Mouse (Mus musculus) neural tube, embryonic 12.5 days (tissue): ENCODE data around the gene Lbr. TPM values are rescaled to one million over a fixed set of nuclear protein-coding genes. Genes with fewer than 3 reads are reported as not detected.

Source experiments
- ATAC-seq: fragments of 200-750 bp; cut with Nextera tagmentation; 2 replicates; pipeline ENCODE4 v1.8.0; 2017; ENCODE audit warnings: low read depth, mild to moderate bottlenecking, moderate TSS enrichment, moderate library complexity; ENCODE audit not compliant: low FRiP score
- H3K27ac ChIP-seq: fragments of 300-500 bp; sonication (generic); 2 replicates; pipeline ENCODE4 v1.5.1; 2016
- H3K27me3 ChIP-seq: fragments of 300-500 bp; sonication (generic); replicated peaks from 2 replicates; pipeline ENCODE4 v1.6.1; 2016; ENCODE audit warnings: mild to moderate bottlenecking
- H3K36me3 ChIP-seq: fragments of 300-500 bp; sonication (generic); 2 replicates; pipeline ENCODE4 v1.6.1; 2016; ENCODE audit warnings: mild to moderate bottlenecking
- H3K4me1 ChIP-seq: fragments of 300-500 bp; sonication (generic); 2 replicates; pipeline ENCODE4 v1.6.1; 2016
- H3K4me2 ChIP-seq: fragments of 300-500 bp; sonication (generic); replicated peaks from 2 replicates; pipeline ENCODE4 v1.6.1; 2016; ENCODE audit warnings: mild to moderate bottlenecking
- H3K4me3 ChIP-seq: fragments of 300-500 bp; sonication (generic); 2 replicates; pipeline ENCODE4 v1.5.1; 2016
- H3K9ac ChIP-seq: fragments of 300-500 bp; sonication (generic); 2 replicates; pipeline ENCODE4 v1.6.1; 2016; ENCODE audit warnings: mild to moderate bottlenecking
- H3K9me3 ChIP-seq: fragments of 300-500 bp; sonication (generic); 2 replicates; pipeline ENCODE4 v1.6.1; 2016; ENCODE audit warnings: mild to moderate bottlenecking
- WGBS: fragments of 180-500 bp; shearing (Covaris S2); methylation state at CpG from one replicate; pipeline ENCODE4 v1.1.7; 2016; 5-methylcytosine and 5-hydroxymethylcytosine counted together
- polyA plus RNA-seq: library from polyadenylated mRNA; unstranded; fragments of >200 nt; fragmentation: Nextera tagmentation; extraction: Ambion mirVana; gene quantifications from 2 replicates; pipeline ENCODE4 v1.2.1, GENCODE M21; 2016

The Lbr gene
- polyA plus RNA-seq, 1 experiment from 2014 or later: 90.3 TPM

DNA sequence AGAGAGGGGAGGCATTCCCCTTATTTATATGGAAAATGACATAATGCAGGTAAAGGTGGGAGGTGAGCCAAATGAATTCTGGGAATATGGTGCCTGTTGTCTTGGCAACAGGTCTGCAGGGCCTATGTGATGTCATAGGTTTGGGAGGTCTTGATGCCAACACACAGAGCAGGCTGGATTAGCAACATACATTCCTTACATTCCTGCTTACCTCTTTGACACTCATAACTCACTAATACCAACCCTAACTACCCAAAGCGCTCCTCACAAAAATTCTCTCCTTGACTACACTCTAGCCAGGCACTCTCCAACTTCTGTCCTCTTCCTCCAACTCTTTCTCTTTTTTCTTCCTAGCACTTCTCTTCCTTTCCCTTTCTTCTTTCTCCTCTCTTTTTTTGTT, 5.4 kb upstream of the Lbr start:
- ATAC-seq: no peak
- Histone ChIP-seq H3K36me3 (no peaks in the 10 kb centered on the region), H3K9ac (no peak overlapping the region), H3K27me3 (no peaks in the 10 kb centered on the region), H3K4me3 (no peak overlapping the region), H3K4me1 (peaks cover 9% of the 10 kb centered on the region), H3K4me2 (no peak overlapping the region), H3K9me3 (no peaks in the 10 kb centered on the region), H3K27ac (no peak overlapping the region)
- 94% methylated on average over 1 of the region's 1 CpGs for WGBS

DNA sequence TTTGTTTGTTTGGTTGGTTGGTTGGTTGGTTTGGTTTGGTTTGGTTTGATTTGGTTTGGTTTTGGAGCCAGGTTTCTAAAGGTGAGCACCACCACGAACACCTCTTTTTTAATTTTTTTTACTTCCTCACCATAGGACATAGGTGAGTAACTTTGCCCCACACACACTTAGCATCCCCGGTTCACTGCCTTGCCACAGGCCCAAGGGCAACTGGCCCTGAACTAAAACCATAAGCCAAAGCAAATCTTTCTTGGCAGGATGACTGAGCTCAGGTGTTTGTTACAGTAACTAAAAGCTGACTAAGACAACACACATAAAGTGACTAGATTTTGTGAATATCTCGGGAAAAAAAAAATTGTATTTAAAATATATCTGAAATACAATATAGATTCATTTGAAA, 4.5 kb upstream of the Lbr start:
- peaks cover 8% of the 10 kb centered on the region for H3K4me1 ChIP-seq
- no peak overlapping the region for H3K4me3 ChIP-seq
- no peak overlapping the region for H3K9ac ChIP-seq
- H3K27ac ChIP-seq: no peak overlapping the region
- WGBS: 86% methylated on average over 3 of the region's 3 CpGs
- no peaks in the 10 kb centered on the region for H3K36me3 ChIP-seq
- H3K9me3 ChIP-seq: no peaks in the 10 kb centered on the region
- ATAC-seq: no peak
- no peak overlapping the region for H3K4me2 ChIP-seq
- H3K27me3 ChIP-seq: no peaks in the 10 kb centered on the region

DNA sequence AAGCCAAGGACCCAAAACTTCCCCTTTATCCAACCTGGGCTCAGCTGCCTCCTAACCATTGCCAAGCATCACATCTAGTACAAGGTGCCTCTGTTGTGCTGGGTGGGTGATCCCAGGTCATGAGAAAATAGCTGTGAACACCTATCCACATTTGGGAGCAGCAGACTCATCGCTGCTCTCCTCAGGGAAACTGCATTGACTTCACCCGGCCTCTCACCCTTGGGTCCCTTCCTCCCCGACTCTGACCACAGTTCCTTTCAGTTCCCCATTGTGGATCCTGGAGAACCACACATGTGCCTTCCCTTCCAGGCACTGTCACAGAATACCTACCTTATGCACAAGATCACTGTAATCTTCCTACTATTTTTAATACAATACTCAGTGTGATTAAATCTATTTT, 2.9 kb upstream of the Lbr start:
- H3K36me3 ChIP-seq: no peaks in the 10 kb centered on the region
- H3K4me3 ChIP-seq: no peak overlapping the region
- no peak overlapping the region for H3K27ac ChIP-seq
- no peaks in the 10 kb centered on the region for H3K27me3 ChIP-seq
- H3K9ac ChIP-seq: no peak overlapping the region
- ATAC-seq: no peak
- no peaks in the 10 kb centered on the region for H3K9me3 ChIP-seq
- peaks cover 8% of the 10 kb centered on the region for H3K4me1 ChIP-seq
- 89% methylated on average over 3 of the region's 3 CpGs for WGBS
- no peak overlapping the region for H3K4me2 ChIP-seq

DNA sequence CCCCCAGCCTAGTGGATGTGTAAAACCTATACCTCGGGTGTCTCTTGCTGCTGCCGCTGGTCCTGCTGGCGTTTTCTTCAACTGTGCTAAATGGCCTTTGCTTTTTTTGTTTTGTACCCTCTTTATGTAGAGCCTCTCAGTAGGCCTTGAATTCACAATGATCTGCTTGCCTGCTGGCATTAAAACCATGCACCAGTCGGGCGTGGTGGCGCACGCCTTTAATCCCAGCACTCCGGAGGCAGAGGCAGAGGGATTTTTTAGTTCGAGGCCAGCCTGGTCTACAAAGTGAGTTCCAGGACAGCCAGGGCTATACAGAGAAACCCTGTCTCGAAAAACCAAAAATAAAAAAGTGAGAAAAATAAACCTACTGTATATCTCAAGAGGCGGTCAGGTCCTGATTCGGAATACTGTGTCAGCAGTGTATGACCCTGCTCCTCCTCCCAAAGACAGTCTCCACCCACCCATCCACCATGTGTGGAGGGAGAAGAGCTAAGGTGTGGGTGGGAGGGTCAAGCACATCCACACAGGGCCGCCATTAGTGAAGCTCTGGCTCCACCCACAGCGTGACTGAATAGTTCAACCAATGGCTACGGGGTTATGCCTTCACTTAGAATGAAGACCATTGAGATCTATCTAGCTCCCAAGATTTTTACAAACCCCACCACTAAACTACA, 2.2 kb upstream of the Lbr start:
- Histone ChIP-seq H3K4me2 (no peak overlapping the region), H3K4me1 (peaks cover 13% of the 10 kb centered on the region), H3K27ac (no peak overlapping the region), H3K9me3 (no peaks in the 10 kb centered on the region), H3K27me3 (no peaks in the 10 kb centered on the region), H3K36me3 (no peaks in the 10 kb centered on the region), H3K4me3 (no peak overlapping the region), H3K9ac (no peak overlapping the region)
- 72% methylated on average over 15 of the region's 15 CpGs for WGBS
- no peak for ATAC-seq

DNA sequence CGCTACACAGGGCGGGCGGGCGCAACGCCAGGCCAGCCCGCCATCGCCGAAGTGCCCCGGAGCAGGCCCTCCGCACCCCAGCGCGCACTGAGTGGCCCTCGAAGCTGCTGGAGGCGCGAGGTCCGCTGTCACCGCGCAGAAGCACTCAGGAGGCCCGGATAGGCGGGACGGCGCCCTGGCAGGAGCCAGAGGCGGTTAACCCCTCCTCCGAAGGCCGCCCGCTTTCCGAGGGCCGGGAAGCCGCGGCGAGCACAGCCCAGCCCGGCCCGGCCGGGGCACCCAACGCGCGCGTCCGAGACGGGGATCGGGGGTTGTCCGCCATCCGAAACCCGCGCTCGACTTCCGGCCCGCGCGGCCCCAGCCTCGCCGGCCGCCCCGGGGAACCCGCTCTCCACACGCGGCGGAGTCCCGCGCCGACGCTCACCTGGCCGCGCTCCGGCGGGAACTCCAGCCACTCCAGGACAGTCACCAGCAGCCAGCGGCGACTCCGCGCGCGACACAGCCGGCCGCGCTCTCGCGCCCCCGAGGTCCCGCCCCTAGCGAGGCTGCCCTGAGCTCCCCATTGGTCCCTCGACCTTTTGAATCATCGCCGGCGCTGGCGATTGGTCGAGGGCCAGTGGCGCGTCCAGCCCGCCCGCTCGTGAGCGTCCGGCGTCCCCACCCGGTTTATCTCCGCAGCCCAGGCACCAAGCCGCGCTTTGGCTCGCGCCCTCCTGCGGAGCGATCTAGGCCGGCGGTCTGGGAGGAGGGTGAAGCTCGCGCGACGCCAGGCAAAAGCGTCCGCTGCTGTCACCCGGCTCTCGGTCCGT, 778 bp downstream of the Lbr start:
- Histone ChIP-seq H3K36me3 (no peaks in the 10 kb centered on the region), H3K27ac (peak overlapping the region; percentile 83), H3K27me3 (no peaks in the 10 kb centered on the region), H3K4me3 (peak overlapping the region; percentile 69), H3K9me3 (no peaks in the 10 kb centered on the region), H3K4me1 (peaks cover 21% of the 10 kb centered on the region), H3K4me2 (peak overlapping the region; percentile 81), H3K9ac (peak overlapping the region; percentile 84)
- ATAC-seq: peak; percentile 99
- under 1% methylated on average over 113 of the region's 113 CpGs for WGBS

DNA sequence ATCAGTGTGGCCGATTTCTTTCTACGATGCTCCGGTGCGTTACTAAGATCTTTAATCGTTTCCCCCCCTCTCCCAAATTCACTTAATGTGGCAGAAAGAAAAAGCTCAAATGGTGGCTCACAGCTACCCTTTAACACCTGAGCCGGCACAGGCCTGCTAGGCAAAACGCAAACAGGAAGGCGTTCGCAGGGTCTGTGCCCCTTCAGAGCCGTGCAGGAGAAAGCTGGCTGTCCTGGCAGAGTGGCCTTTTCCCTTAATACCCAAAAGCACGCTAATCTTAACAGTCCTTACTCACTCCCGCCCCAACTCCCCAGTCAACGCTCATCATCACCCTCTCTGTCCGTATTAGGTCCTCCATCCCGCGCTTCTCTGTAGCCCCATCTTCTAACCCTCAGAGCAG, 1.4 kb downstream of the Lbr start:
- ATAC-seq: no peak; the same call in 1 of the 2 replicates
- peak overlapping the region; percentile 69 for H3K4me3 ChIP-seq
- no peaks in the 10 kb centered on the region for H3K27me3 ChIP-seq
- peak overlapping the region; percentile 84 for H3K9ac ChIP-seq
- H3K4me1 ChIP-seq: peaks cover 21% of the 10 kb centered on the region
- H3K27ac ChIP-seq: peak overlapping the region; percentile 83
- H3K9me3 ChIP-seq: no peaks in the 10 kb centered on the region
- peak overlapping the region; percentile 81 for H3K4me2 ChIP-seq
- H3K36me3 ChIP-seq: peaks cover 6% of the 10 kb centered on the region; the same call in 1 of the 2 replicates
- under 1% methylated on average over 16 of the region's 16 CpGs for WGBS

DNA sequence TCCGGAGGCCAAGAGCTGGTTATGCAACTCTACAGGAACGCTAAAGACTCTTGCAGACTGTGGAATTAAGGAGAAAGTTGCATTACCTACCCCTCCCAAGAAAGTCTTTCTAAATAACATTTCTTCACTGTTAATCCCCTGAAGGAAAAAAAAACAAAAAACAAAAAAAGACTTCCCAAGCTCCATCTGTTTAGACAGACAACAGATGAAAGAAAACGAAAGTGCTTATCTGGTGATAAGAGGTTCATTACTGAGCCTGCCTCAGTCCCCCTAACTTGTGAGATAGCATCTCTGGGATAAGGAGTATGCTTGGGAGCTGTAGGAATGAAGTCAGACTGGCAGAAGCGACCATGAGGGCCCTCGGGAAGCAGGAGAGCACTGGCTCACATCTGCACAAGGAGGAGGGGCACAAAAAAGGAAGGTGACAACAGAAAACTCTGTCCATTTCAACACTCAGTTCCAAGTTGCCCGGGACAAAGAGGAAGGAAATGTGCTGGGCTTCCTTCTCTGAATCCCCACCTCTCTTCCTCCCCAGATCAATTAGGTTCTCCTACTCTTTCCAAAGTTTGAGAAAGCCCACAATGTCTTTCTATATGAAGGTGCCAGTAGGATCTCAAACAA, 3.0 kb downstream of the Lbr start:
- Histone ChIP-seq H3K9me3 (no peaks in the 10 kb centered on the region), H3K4me3 (0 out of 2 replicates have a peak overlapping the region, but pooled peaks have one; percentile 5), H3K27ac (no peak overlapping the region), H3K9ac (peak overlapping the region; percentile 17; the same call in 1 of the 2 replicates), H3K36me3 (peaks cover 21% of the 10 kb centered on the region), H3K4me2 (peak overlapping the region; percentile 81), H3K4me1 (peaks cover 21% of the 10 kb centered on the region), H3K27me3 (no peaks in the 10 kb centered on the region)
- no peak for ATAC-seq
- WGBS: 28% methylated on average over 6 of the region's 6 CpGs

DNA sequence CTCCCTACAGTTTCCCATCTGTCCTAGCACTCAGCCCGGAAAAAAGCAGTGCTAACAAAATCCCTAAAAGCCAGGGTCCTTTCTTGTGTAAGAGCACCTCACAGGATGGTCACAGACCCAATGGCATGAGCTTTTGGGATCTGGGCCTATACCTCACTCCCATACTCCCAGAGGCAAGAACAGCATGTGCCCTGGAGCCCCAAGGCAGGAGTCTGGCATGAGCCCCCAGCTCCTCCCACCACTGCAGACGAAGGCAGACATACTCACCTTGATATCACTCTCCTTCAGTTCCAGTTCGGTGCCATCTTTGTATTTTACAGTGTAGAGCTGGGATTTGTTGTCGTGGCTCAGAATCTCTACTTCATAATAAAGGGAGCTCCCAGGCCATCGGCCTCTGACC, 4.7 kb downstream of the Lbr start:
- Histone ChIP-seq H3K36me3 (peaks cover 33% of the 10 kb centered on the region), H3K4me1 (peaks cover 18% of the 10 kb centered on the region), H3K27me3 (no peaks in the 10 kb centered on the region), H3K4me2 (no peak overlapping the region), H3K9me3 (no peaks in the 10 kb centered on the region), H3K27ac (no peak overlapping the region), H3K4me3 (no peak overlapping the region), H3K9ac (no peak overlapping the region)
- WGBS: 92% methylated on average over 5 of the region's 5 CpGs
- no peak for ATAC-seq

DNA sequence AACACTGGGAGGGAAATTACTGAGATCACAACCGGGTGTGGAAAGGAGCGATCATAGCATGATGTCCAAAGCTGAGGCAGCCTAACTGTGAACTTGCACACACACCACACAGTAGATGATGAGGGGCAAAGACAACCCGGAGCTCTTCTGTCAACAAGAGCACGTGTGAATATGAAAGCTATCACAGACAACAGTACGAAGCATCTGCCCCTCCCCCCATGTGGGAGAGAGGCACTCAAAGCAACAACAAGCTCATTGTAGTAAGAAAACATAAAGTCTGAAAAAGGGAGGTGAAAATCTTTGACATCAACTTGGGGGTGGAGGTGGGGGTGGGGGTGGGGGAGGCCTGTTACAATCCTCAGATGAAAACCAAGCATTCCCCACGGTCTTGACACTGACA, 9.7 kb downstream of the Lbr start:
- Histone ChIP-seq H3K9ac (no peak overlapping the region), H3K27ac (no peak overlapping the region), H3K4me2 (no peak overlapping the region), H3K4me1 (no peaks in the 10 kb centered on the region), H3K27me3 (no peaks in the 10 kb centered on the region), H3K4me3 (no peak overlapping the region), H3K36me3 (peaks cover 72% of the 10 kb centered on the region), H3K9me3 (no peaks in the 10 kb centered on the region)
- ATAC-seq: no peak
- 82% methylated on average over 6 of the region's 6 CpGs for WGBS

DNA sequence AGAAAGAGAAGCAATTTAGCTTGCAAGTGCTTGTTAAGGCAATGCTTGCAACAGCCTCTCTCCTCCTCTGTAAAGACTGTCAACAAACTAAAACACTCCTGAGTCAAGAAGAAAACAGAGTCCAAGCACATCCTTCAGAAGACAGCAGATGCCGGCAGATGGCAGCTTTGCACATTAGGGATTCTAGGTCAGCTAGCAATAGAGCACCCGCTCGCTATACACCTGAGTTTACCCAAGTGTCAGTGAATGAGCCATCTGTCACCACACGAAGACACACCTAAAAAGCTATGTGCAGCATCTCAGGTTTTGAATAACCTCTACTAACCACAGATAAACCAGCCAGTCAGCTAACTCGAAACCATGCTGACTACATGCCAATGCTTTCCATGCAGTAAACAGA, 10.1 kb downstream of the Lbr start:
- peaks cover 76% of the 10 kb centered on the region for H3K36me3 ChIP-seq
- H3K9me3 ChIP-seq: no peaks in the 10 kb centered on the region
- H3K4me3 ChIP-seq: no peak overlapping the region
- 94% methylated on average over 5 of the region's 5 CpGs for WGBS
- H3K4me2 ChIP-seq: no peak overlapping the region
- H3K4me1 ChIP-seq: no peaks in the 10 kb centered on the region
- no peaks in the 10 kb centered on the region for H3K27me3 ChIP-seq
- no peak for ATAC-seq
- no peak overlapping the region for H3K9ac ChIP-seq
- H3K27ac ChIP-seq: no peak overlapping the region

DNA sequence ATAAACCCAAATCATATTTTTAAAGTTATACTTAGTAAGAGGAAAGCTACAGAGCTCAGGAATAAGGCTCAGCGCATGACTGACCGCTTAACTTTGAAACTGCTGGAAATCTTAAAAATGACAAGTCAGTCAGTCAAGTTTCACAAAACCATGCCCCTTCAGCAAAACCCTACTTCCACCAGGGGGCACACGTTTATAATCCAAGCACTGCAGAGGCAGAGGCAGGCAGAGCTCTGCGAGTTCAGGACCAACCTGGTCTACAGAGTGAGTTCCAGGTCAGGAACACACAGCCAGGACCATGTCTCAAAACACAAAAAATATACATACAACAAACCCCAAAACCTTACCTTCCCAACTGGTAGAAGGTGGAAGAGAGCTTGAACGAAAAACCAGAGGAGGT, 14.5 kb downstream of the Lbr start:
- H3K36me3 ChIP-seq: peaks cover 84% of the 10 kb centered on the region
- 92% methylated on average over 5 of the region's 5 CpGs for WGBS

DNA sequence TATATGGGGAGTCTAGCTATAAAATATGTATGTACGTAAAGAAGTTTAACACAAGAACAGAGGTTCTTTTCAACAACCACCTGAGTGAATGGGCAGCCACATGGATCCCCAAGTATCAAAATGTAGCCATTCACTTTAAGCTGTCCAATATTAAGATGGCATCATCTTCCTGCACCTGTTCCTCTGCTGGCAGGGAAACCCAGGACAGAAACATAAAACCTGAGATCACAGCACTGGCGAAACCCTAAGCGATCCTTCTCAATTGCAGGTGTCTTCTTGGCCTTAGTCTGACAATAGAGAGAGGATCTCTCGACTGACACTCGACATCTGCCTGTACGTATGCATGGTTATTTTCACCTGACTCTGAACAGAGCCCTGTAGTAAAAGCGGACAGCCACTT, 16.1 kb downstream of the Lbr start:
- no peak for ATAC-seq
- Histone ChIP-seq H3K9me3 (no peaks in the 10 kb centered on the region), H3K4me3 (no peak overlapping the region), H3K4me2 (no peak overlapping the region), H3K27ac (no peak overlapping the region), H3K36me3 (peaks cover 83% of the 10 kb centered on the region), H3K27me3 (no peaks in the 10 kb centered on the region), H3K9ac (no peak overlapping the region), H3K4me1 (no peaks in the 10 kb centered on the region)
- WGBS: 95% methylated on average over 7 of the region's 7 CpGs

More for the DNA sequence above, 14.5 kb downstream of the Lbr start:
- Histone ChIP-seq H3K9me3 (no peaks in the 10 kb centered on the region), H3K27ac (no peak overlapping the region), H3K4me2 (no peak overlapping the region), H3K27me3 (no peaks in the 10 kb centered on the region), H3K9ac (no peak overlapping the region), H3K4me1 (no peaks in the 10 kb centered on the region), H3K4me3 (no peak overlapping the region)
- ATAC-seq: no peak
